Mouse (Mus musculus): ENCODE results near the gene Slc16a12.

Gene Slc16a12

GRCm38 (mm10) chr19:34726254-34726962 lies 20.7 kb downstream of the Slc16a12 start:
- DNase-seq (ENCODE audit: low spot score in 2 of 2) = no peak

GRCm38 (mm10) chr19:34725418-34725817 lies 21.7 kb downstream of the Slc16a12 start:
- no peak for DNase-seq (ENCODE audit: low spot score in 2 of 2)

GRCm38 (mm10) chr19:34724598-34724997 lies 22.5 kb downstream of the Slc16a12 start:
- no peak for DNase-seq (ENCODE audit: low spot score in 2 of 2)

- DNase-seq (ENCODE audit: low spot score in 2 of 2) = no peak
These were observed 24.5 kb downstream of the Slc16a12 start for GRCm38 (mm10) chr19:34722541-34722940.

GRCm38 (mm10) chr19:34720130-34720529 lies 27.0 kb downstream of the Slc16a12 start:
- DNase-seq (ENCODE audit: low spot score in 2 of 2) = no peak

GRCm38 (mm10) chr19:34718963-34719362 lies 28.1 kb downstream of the Slc16a12 start:
- no peak for DNase-seq (ENCODE audit: low spot score in 2 of 2)

- no peak for DNase-seq (ENCODE audit: low spot score in 2 of 2)
These were observed 28.6 kb downstream of the Slc16a12 start for GRCm38 (mm10) chr19:34718478-34718877.

- no peak for DNase-seq (ENCODE audit: low spot score in 2 of 2)
These were observed 31.2 kb downstream of the Slc16a12 start for GRCm38 (mm10) chr19:34715895-34716294.

- DNase-seq (ENCODE audit: low spot score in 2 of 2) = no peak
These were observed 32.8 kb downstream of the Slc16a12 start for GRCm38 (mm10) chr19:34714250-34714666.

GRCm38 (mm10) chr19:34712050-34712449 lies 35.0 kb downstream of the Slc16a12 start:
- DNase-seq (ENCODE audit: low spot score in 2 of 2) = no peak

GRCm38 (mm10) chr19:34708221-34708620 lies 38.9 kb downstream of the Slc16a12 start:
- no peak for DNase-seq (ENCODE audit: low spot score in 2 of 2)

GRCm38 (mm10) chr19:34707571-34707970 lies 39.5 kb downstream of the Slc16a12 start:
- no peak for DNase-seq (ENCODE audit: low spot score in 2 of 2)

- no peak for DNase-seq (ENCODE audit: low spot score in 2 of 2)
These were observed 40.8 kb downstream of the Slc16a12 start for GRCm38 (mm10) chr19:34706261-34706660.

GRCm38 (mm10) chr19:34705141-34705540 lies 41.9 kb downstream of the Slc16a12 start:
- DNase-seq (ENCODE audit: low spot score in 2 of 2) = no peak

- DNase-seq (ENCODE audit: low spot score in 2 of 2) = no peak
These were observed 47.8 kb downstream of the Slc16a12 start for GRCm38 (mm10) chr19:34699300-34699699.

- no peak for DNase-seq (ENCODE audit: low spot score in 2 of 2)
These were observed 48.2 kb downstream of the Slc16a12 start for GRCm38 (mm10) chr19:34698852-34699251.

GRCm38 (mm10) chr19:34698432-34698831 lies 48.7 kb downstream of the Slc16a12 start:
- DNase-seq (ENCODE audit: low spot score in 2 of 2) = no peak

- no peak for DNase-seq (ENCODE audit: low spot score in 2 of 2)
These were observed 49.6 kb downstream of the Slc16a12 start for GRCm38 (mm10) chr19:34697461-34697860.

- no peak for DNase-seq (ENCODE audit: low spot score in 2 of 2)
These were observed 50.6 kb downstream of the Slc16a12 start for GRCm38 (mm10) chr19:34696352-34696986.

GRCm38 (mm10) chr19:34691402-34691801 lies 55.7 kb downstream of the Slc16a12 start:
- no peak for DNase-seq (ENCODE audit: low spot score in 2 of 2)

GRCm38 (mm10) chr19:34685530-34685929 lies 61.6 kb downstream of the Slc16a12 start:
- no peak for DNase-seq (ENCODE audit: low spot score in 2 of 2)

GRCm38 (mm10) chr19:34684857-34685256 lies 62.2 kb downstream of the Slc16a12 start:
- peak; percentile 15 to 25 for DNase-seq (ENCODE audit: low spot score in 2 of 2)

GRCm38 (mm10) chr19:34678428-34678827 lies 68.7 kb downstream of the Slc16a12 start:
- no peak for DNase-seq (ENCODE audit: low spot score in 2 of 2)
